Mouse (Mus musculus): ENCODE results near the gene Ror1. TPM values are rescaled to one million over a fixed set of nuclear protein-coding genes. Genes with fewer than 3 reads are reported as not detected.

Gene Ror1
- polyA plus RNA-seq, 1 experiment from 2014 or later, result 8.3 TPM

DNA sequence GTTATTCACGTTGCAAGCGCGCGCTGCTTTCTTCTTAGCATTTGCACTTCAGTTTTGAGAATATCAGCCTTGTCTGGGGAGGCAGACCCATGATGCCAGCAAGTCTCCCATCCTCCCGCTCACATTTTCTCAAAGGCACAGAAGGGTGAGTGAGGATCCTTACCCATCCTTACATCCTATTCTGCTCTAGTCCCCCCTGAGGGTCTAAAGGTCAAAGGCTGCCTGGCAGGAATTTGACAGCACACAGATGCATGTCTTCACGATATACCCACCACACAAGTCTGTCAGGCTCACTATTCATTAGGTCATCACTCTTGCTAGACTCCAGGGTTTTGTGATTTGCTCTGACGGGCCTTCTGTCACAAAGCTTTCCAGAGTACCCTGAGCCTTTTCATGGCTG lies 158.2 kb downstream of the Ror1 start:
- H3K4me3 ChIP-seq (replicated peaks; ENCODE audit: low read depth, low read length), result no peak overlapping the region
- H3K9ac ChIP-seq (ENCODE audit: low read depth, low read length), result no peak overlapping the region
- WGBS, result 80% methylated on average over 7 of the region's 7 CpGs
- H3K36me3 ChIP-seq (ENCODE audit: insufficient read depth, low read length), result no peaks in the 10 kb centered on the region
- TF ChIP-seq CTCF (IDR thresholded peaks at IDR 0.05; ENCODE audit: low read depth), result no peak
- H3K4me2 ChIP-seq (ENCODE audit: low read length), result no peak overlapping the region
- no peak overlapping the region for H3K27ac ChIP-seq
- DNase-seq (ENCODE audit: low spot score), result no peak
- no peaks in the 10 kb centered on the region for H3K27me3 ChIP-seq (ENCODE audit: insufficient read depth, low read length)
- no peaks in the 10 kb centered on the region for H3K9me3 ChIP-seq (replicated peaks; ENCODE audit: low read length)
- H3K4me1 ChIP-seq (replicated peaks; ENCODE audit: insufficient read depth, low read length), result no peaks in the 10 kb centered on the region; the same call in 1 of the 2 replicates
- no peak for ATAC-seq (replicated peaks; ENCODE audit: low FRiP score, low read depth)

DNA sequence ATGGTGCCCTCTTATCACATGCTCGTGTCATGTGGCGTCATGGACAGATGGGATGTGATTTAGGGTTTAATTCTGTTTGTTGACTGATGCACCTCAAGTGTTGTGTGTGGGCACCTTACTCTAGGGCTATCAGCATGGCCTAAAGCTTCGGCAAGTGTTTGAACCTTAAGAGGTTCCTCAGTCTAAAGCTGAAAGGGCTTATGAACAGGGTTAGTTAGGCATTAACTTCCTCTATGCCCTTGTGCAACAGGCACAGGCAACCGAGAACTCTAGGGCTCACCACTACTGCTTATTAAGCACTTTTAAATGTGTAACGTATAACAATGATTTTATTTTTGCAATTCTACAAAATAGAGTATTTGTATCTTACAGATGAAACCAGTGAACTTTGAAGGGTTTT lies 162.9 kb downstream of the Ror1 start:
- H3K4me3 ChIP-seq (replicated peaks; ENCODE audit: low read depth, low read length), result no peak overlapping the region
- no peaks in the 10 kb centered on the region for H3K36me3 ChIP-seq (ENCODE audit: insufficient read depth, low read length)
- no peak overlapping the region for H3K4me2 ChIP-seq (ENCODE audit: low read length)
- H3K4me1 ChIP-seq (replicated peaks; ENCODE audit: insufficient read depth, low read length), result no peaks in the 10 kb centered on the region; the same call in 1 of the 2 replicates
- ATAC-seq (replicated peaks; ENCODE audit: low FRiP score, low read depth) (no peak), DNase-seq (ENCODE audit: low spot score) (peak; percentile 13)
- WGBS, result 66% methylated on average over 5 of the region's 5 CpGs
- H3K9ac ChIP-seq (ENCODE audit: low read depth, low read length), result no peak overlapping the region
- H3K27ac ChIP-seq, result no peak overlapping the region
- no peak for TF ChIP-seq CTCF (IDR thresholded peaks at IDR 0.05; ENCODE audit: low read depth)
- H3K27me3 ChIP-seq (ENCODE audit: insufficient read depth, low read length), result no peaks in the 10 kb centered on the region
- no peaks in the 10 kb centered on the region for H3K9me3 ChIP-seq (replicated peaks; ENCODE audit: low read length)

DNA sequence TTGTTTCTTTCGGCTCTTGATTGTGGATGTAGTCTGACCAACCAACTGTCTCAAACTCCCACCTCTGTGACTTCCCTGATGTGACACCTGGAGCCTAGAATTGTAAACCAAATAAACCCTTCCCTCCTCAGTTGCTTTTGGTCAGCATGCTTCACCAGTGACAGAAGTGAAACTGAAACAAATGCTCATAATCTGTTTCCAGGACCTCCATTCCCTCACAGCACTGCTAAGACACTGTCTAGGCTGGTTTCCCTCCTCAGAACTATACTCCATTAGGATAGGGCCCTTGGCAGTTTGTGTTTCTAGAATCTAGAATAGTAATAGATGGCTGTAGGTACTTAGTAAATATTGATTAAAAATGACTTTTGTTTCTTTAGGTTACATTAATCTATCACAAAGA lies 168.3 kb downstream of the Ror1 start:
- no peaks in the 10 kb centered on the region for H3K27me3 ChIP-seq (ENCODE audit: insufficient read depth, low read length)
- ATAC-seq (replicated peaks; ENCODE audit: low FRiP score, low read depth), result no peak
- 85% methylated on average over 1 of the region's 1 CpGs for WGBS

DNA sequence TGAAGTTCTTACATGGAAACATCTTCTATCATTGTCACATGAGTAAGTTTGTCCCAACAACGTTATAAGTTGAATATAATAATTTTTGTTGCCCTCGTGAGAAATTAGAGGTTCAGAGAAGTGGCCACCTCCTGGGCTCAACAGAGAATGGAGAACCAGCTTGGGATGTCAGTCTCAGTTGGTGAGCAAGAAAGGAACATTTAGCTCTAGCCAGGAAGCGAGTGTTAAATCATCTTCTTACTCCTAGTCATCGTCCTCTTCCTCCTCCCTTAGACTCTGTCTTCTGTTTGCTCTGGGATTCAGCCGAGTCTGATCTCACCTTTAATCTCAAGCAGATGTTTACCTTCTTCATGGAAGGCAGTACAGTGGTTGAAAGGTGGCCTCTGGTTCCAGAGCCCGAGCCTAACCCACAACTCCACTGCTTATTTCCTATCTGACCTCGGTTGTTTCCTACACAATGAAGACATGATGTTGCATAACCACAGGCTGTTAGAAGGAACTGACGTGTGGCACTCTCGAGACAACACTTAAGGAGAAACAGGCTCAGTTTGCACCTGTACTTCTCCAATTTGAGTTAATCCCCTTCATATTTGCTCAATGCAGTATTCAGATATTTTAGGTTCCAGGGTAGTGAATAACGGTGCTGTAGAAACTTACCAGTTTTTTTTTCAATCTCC lies 175.6 kb downstream of the Ror1 start:
- H3K27ac ChIP-seq, result no peak overlapping the region
- no peak for DNase-seq (ENCODE audit: low spot score)
- H3K9me3 ChIP-seq (replicated peaks; ENCODE audit: low read length), result no peaks in the 10 kb centered on the region
- no peak overlapping the region for H3K4me3 ChIP-seq (replicated peaks; ENCODE audit: low read depth, low read length)
- no peak overlapping the region for H3K4me2 ChIP-seq (ENCODE audit: low read length)
- no peaks in the 10 kb centered on the region for H3K4me1 ChIP-seq (replicated peaks; ENCODE audit: insufficient read depth, low read length)
- H3K27me3 ChIP-seq (ENCODE audit: insufficient read depth, low read length), result no peaks in the 10 kb centered on the region
- H3K36me3 ChIP-seq (ENCODE audit: insufficient read depth, low read length), result no peaks in the 10 kb centered on the region
- WGBS, result 59% methylated on average over 10 of the region's 10 CpGs
- TF ChIP-seq CTCF (IDR thresholded peaks at IDR 0.05; ENCODE audit: low read depth), result no peak
- no peak for ATAC-seq (replicated peaks; ENCODE audit: low FRiP score, low read depth)
- no peak overlapping the region for H3K9ac ChIP-seq (ENCODE audit: low read depth, low read length)

More for the DNA sequence above, 168.3 kb downstream of the Ror1 start:
- Histone ChIP-seq H3K9me3 (replicated peaks; ENCODE audit: low read length) (no peaks in the 10 kb centered on the region), H3K27ac (no peak overlapping the region), H3K9ac (ENCODE audit: low read depth, low read length) (no peak overlapping the region), H3K4me3 (replicated peaks; ENCODE audit: low read depth, low read length) (no peak overlapping the region), H3K4me1 (replicated peaks; ENCODE audit: insufficient read depth, low read length) (no peaks in the 10 kb centered on the region; the same call in 1 of the 2 replicates), H3K36me3 (ENCODE audit: insufficient read depth, low read length) (no peaks in the 10 kb centered on the region), H3K4me2 (ENCODE audit: low read length) (no peak overlapping the region)
- TF ChIP-seq CTCF (IDR thresholded peaks at IDR 0.05; ENCODE audit: low read depth), result no peak
- no peak for DNase-seq (ENCODE audit: low spot score)

DNA sequence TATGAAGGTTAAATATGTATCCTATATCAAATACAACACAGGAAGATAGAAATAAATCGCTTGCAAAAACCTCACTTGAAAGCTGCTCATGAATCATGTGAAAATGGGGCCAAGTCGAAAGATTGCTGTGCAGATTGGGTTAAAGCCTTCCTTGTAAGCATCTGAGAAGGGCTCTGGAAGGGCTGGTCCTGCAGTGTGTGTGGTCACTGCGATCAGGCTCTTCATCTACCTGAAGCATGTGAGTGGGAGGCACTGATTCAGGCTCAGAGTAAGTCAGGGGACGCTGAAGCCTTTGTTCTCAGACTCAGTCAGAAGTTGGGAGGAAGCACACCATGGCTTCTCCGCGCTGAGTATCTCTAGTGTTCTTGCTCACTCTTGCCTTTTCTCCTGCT lies 176.1 kb downstream of the Ror1 start:
- Histone ChIP-seq H3K27ac (no peak overlapping the region), H3K36me3 (ENCODE audit: insufficient read depth, low read length) (no peaks in the 10 kb centered on the region), H3K9ac (ENCODE audit: low read depth, low read length) (no peak overlapping the region), H3K4me3 (replicated peaks; ENCODE audit: low read depth, low read length) (no peak overlapping the region), H3K4me2 (ENCODE audit: low read length) (no peak overlapping the region), H3K27me3 (ENCODE audit: insufficient read depth, low read length) (no peaks in the 10 kb centered on the region), H3K9me3 (replicated peaks; ENCODE audit: low read length) (no peaks in the 10 kb centered on the region), H3K4me1 (replicated peaks; ENCODE audit: insufficient read depth, low read length) (no peaks in the 10 kb centered on the region)
- TF ChIP-seq CTCF (IDR thresholded peaks at IDR 0.05; ENCODE audit: low read depth), result no peak
- ATAC-seq (replicated peaks; ENCODE audit: low FRiP score, low read depth) (no peak), DNase-seq (ENCODE audit: low spot score) (no peak)
- 48% methylated on average over 6 of the region's 6 CpGs for WGBS

DNA sequence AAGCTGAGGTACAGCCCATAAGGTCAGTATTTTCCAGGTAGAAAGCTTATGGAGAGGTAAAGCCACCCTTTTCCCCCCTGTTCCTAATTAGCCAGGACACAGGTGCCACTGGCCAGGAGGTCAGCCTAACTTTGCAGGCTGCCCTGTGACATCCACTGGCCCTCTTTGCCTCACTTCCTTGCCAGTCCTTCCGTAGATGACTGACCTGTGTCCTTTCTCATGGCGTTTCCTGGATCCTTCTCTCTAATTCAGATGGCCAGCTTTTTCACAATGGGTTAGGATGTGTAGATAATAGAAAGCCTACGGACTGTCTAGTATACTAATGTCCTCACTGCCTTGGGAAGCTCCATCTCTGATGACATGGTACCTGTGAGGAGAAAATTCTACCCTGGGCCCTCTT lies 177.8 kb downstream of the Ror1 start:
- ATAC-seq (replicated peaks; ENCODE audit: low FRiP score, low read depth) (no peak), DNase-seq (ENCODE audit: low spot score) (no peak)
- 86% methylated on average over 3 of the region's 3 CpGs for WGBS
- Histone ChIP-seq H3K4me3 (replicated peaks; ENCODE audit: low read depth, low read length) (no peak overlapping the region), H3K9me3 (replicated peaks; ENCODE audit: low read length) (no peaks in the 10 kb centered on the region), H3K27me3 (ENCODE audit: insufficient read depth, low read length) (no peaks in the 10 kb centered on the region), H3K36me3 (ENCODE audit: insufficient read depth, low read length) (no peaks in the 10 kb centered on the region), H3K4me1 (replicated peaks; ENCODE audit: insufficient read depth, low read length) (no peaks in the 10 kb centered on the region), H3K27ac (no peak overlapping the region), H3K4me2 (ENCODE audit: low read length) (no peak overlapping the region), H3K9ac (ENCODE audit: low read depth, low read length) (no peak overlapping the region)
- TF ChIP-seq CTCF (IDR thresholded peaks at IDR 0.05; ENCODE audit: low read depth), result no peak
